Comparison of ENCODE assay signal across 15 mouse cellular contexts in genomic region chr7:113294598-113294997, GRCm38 (mm10).
DNase-seq lines count a peak whose midpoint lies in the region; ATAC-seq and TF ChIP-seq lines count a peak whose summit lies in the region.
"Had no signal": no experiment of that assay in that cellular context is flagged by ENCODE, and none has a peak within 500 bp of the region (broad histone marks: within the 10 kb centered on the region; RNA-seq: fewer than 3 reads in every experiment).

No protein-coding gene starts in this region.

- 17% methylated on average over 6 of the region's 6 CpGs for WGBS in bone marrow, adult 2 months
- WGBS in liver, embryonic 15.5 days (ENCODE audit: insufficient replicate concordance) = 27% methylated on average over 6 of the region's 6 CpGs
- 89% methylated on average over 6 of the region's 6 CpGs for WGBS in lung, adult 2 months

- no peak overlapping the region for H3K4me3 ChIP-seq in bone marrow, adult 2 months (replicated peaks; ENCODE audit: control insufficient read depth, low read depth, low read length)
- no peak overlapping the region for H3K4me3 ChIP-seq in liver, embryonic 15.5 days (replicated peaks)
- no peak overlapping the region for H3K4me3 ChIP-seq in lung, adult 2 months (replicated peaks; ENCODE audit: extremely low read depth, low read depth, low read length)
- H3K4me3 ChIP-seq: hindbrain, embryonic 15.5 days; midbrain, embryonic 15.5 days had no signal

- H3K4me1 ChIP-seq in bone marrow, adult 2 months (ENCODE audit: control insufficient read depth, insufficient read depth, low read length) = peaks cover 7% of the 10 kb centered on the region
- H3K4me1 ChIP-seq in liver, embryonic 15.5 days (replicated peaks) = peaks cover 43% of the 10 kb centered on the region
- no peaks in the 10 kb centered on the region for H3K4me1 ChIP-seq in lung, adult 2 months (ENCODE audit: control insufficient read depth, insufficient read depth, low read length)

- H3K36me3 ChIP-seq in liver, embryonic 15.5 days (replicated peaks) = peaks cover 7% of the 10 kb centered on the region; the same call in 1 of the 2 replicates
- H3K36me3 ChIP-seq: midbrain, embryonic 15.5 days had no signal

- no peak for TF ChIP-seq POLR2A in bone marrow, adult 2 months (IDR thresholded peaks at IDR 0.05; ENCODE audit: borderline replicate concordance, control insufficient read depth, low read depth, low read length)
- TF ChIP-seq POLR2A in lung, adult 2 months (IDR thresholded peaks at IDR 0.05; ENCODE audit: borderline replicate concordance, extremely low read depth, low read depth, low read length) = no peak

- TF ChIP-seq CTCF in bone marrow, adult 2 months (IDR thresholded peaks at IDR 0.05; ENCODE audit: control insufficient read depth, insufficient read depth, low read length) = no peak
- TF ChIP-seq CTCF in lung, adult 2 months (IDR thresholded peaks at IDR 0.05; ENCODE audit: insufficient read depth, low read length) = no peak

- peak; percentile 18; the same call in 1 of the 2 replicates for ATAC-seq in erythroid progenitor cell, adult 5-6 weeks (replicated peaks; ENCODE audit: low FRiP score, poor library complexity, severe bottlenecking)
- peak; percentile 56 for ATAC-seq in liver, embryonic 15.5 days (ENCODE audit: insufficient read depth)
- ATAC-seq: intestine, postnatal 0 days had no signal

- peak; percentile 75 for DNase-seq in 416B (ENCODE audit: low read depth)
- no peak for DNase-seq in adrenal gland, adult 2 months
- no peak for DNase-seq in cerebellum, adult 9-11 months
- no peak for DNase-seq in lung, adult 2 months
- DNase-seq: adrenal gland, postnatal 36 days; cerebellum, adult 11-12 months; kidney, postnatal 14 days; layer of hippocampus, adult 9-11 months; lung, postnatal 4 days had no signal

- no peak overlapping the region for H3K9ac ChIP-seq in liver, embryonic 15.5 days
- H3K9ac ChIP-seq: hindbrain, embryonic 15.5 days; midbrain, embryonic 15.5 days had no signal

- peak overlapping the region; percentile 41 for H3K27ac ChIP-seq in bone marrow, adult 2 months (ENCODE audit: control insufficient read depth, insufficient read depth, low read depth, low read length, poor library complexity)
- H3K27ac ChIP-seq in liver, embryonic 15.5 days (replicated peaks) = peak overlapping the region; percentile 49
- H3K27ac ChIP-seq: hindbrain, embryonic 15.5 days; midbrain, embryonic 15.5 days had no signal

- H3K27me3 ChIP-seq in liver, embryonic 15.5 days = no peaks in the 10 kb centered on the region
- H3K27me3 ChIP-seq: hindbrain, embryonic 15.5 days; midbrain, embryonic 15.5 days had no signal

- peak overlapping the region; percentile 75 for H3K4me2 ChIP-seq in liver, embryonic 15.5 days
- H3K4me2 ChIP-seq: hindbrain, embryonic 15.5 days; midbrain, embryonic 15.5 days had no signal

- H3K9me3 ChIP-seq in liver, embryonic 15.5 days (replicated peaks) = no peaks in the 10 kb centered on the region
- H3K9me3 ChIP-seq: hindbrain, embryonic 15.5 days; midbrain, embryonic 15.5 days had no signal
